In the genomic region with DNA sequence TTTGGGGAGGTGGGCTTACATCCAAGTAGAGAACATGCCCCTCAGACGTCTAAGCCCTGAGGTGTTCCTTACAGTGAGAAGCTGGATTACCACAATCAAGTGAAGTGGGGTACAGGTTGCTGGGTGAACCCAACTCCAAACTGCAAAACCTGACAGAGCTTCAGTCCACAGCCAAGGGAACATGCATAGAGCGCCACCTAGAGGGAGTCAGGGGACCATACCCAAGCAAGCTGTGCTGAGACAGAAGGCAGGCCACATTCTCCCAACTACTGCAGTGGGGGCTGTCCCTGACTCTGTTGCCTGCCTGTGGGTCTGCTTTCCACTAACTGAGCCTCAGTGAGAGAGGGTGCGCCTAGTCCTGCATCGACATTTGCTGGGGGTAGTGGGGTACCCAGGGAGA, we compare ENCODE assay signal across 9 mouse cellular contexts. TPM values are rescaled to one million over a fixed set of nuclear protein-coding genes. Genes with fewer than 3 reads are reported as not detected.
DNase-seq lines count a peak whose midpoint lies in the region; ATAC-seq lines count a peak whose summit lies in the region.
"Had no signal": no experiment of that assay in that cellular context is flagged by ENCODE, and none has a peak within 500 bp of the region (broad histone marks: within the 10 kb centered on the region; RNA-seq: fewer than 3 reads in every experiment).

No protein-coding gene starts in this region.

- peak; percentile 72 for ATAC-seq in hindbrain, embryonic 15.5 days (ENCODE audit: low FRiP score, low read depth)

- H3K27ac ChIP-seq in hindbrain, embryonic 15.5 days (replicated peaks), result 0 out of 2 replicates have a peak overlapping the region, but pooled peaks have one; percentile 23

- H3K36me3 ChIP-seq in hindbrain, embryonic 15.5 days, result no peaks in the 10 kb centered on the region

- H3K27me3 ChIP-seq in hindbrain, embryonic 15.5 days, result peaks cover 3% of the 10 kb centered on the region; the same call in 1 of the 2 replicates

- no peak overlapping the region for H3K4me2 ChIP-seq in hindbrain, embryonic 15.5 days

- H3K4me3 ChIP-seq in hindbrain, embryonic 15.5 days, result no peak overlapping the region

- WGBS in hindbrain, embryonic 15.5 days, result 32% methylated on average over 4 of the region's 4 CpGs

- peak; percentile 40 to 46 for DNase-seq in cerebellum, postnatal 4 days (ENCODE audit: low spot score in 2 of 2)
- DNase-seq in cerebellum, adult 9-11 months, result no peak
- peak; percentile 85 for DNase-seq in adrenal gland, postnatal 14 days
- peak; percentile 69 for DNase-seq in forelimb bud, embryonic 11.5 days (ENCODE audit: low read depth, low spot score)
- DNase-seq in layer of hippocampus, postnatal 36 days, result peak; percentile 61 to 64
- DNase-seq in lung, postnatal 25 days (ENCODE audit: low spot score), result peak; percentile 53
- peak; percentile 62 for DNase-seq in right cerebral cortex, postnatal 14 days

- H3K9ac ChIP-seq in hindbrain, embryonic 15.5 days, result no peak overlapping the region

- peaks cover 10% of the 10 kb centered on the region for H3K4me1 ChIP-seq in hindbrain, embryonic 15.5 days (replicated peaks)

- no peaks in the 10 kb centered on the region for H3K9me3 ChIP-seq in hindbrain, embryonic 15.5 days

RNA-seq across cellular contexts. Expression of a gene that starts 10.4 kb away (rescaled TPM):
- total RNA-seq in adrenal gland, postnatal 14 days (2021), result 0.34 TPM in 1 of 2 replicates, not detected in the other
- polyA plus RNA-seq in hindbrain, embryonic 15.5 days (2015; fragmentation: Nextera tagmentation; extraction: Ambion mirVana), result 3.2 and 3.4 TPM in 2 replicates
- total RNA-seq in layer of hippocampus, postnatal 36 days (2021), result 10 to 100 TPM; 22.9 to 24.7 TPM
- polyA plus RNA-seq: liver, embryonic 16.5 days had no signal

RNA-seq across cellular contexts. Expression of a gene that starts 51.0 kb away (rescaled TPM):
- 16.2 and 27.8 TPM in 2 replicates for total RNA-seq in adrenal gland, postnatal 14 days (2021)
- 21.3 and 24.3 TPM in 2 replicates for polyA plus RNA-seq in hindbrain, embryonic 15.5 days (2015; fragmentation: Nextera tagmentation; extraction: Ambion mirVana)
- total RNA-seq in layer of hippocampus, postnatal 36 days (2021), result 10 to 100 TPM; 15.0 to 15.4 TPM

Comparison
In these comparisons a context has a peak if more than half of its experiments do, and no peak if none do; other contexts are left out.
1. RNA of a gene that starts 10.4 kb away (total RNA-seq): 22.9 to 24.7 TPM in layer of hippocampus, postnatal 36 days; 0.34 TPM in adrenal gland, postnatal 14 days; every median in the first group is over 10 times any median in the second.